Mouse (Mus musculus) stomach, adult 2 months (tissue): Measurements from ENCODE around the gene Gm9508. TPM values are rescaled to one million over a fixed set of nuclear protein-coding genes. Genes with fewer than 3 reads are reported as not detected.

Source experiments
- polyA plus RNA-seq: library from polyadenylated mRNA; depleted of rRNA; stranded (reverse); fragments of >200 nt; gene quantifications from 2 replicates; pipeline ENCODE4 v1.2.3, GENCODE M21; 2012; rRNA removed

Gm9508 gene
- not detected in 2 replicates for polyA plus RNA-seq

GRCm38 (mm10) chr10:77697133-77697532 is at the start of gene Gm9508:
TSS of gene Gm9508 (minus strand) at chr10:77697233.

DNA sequence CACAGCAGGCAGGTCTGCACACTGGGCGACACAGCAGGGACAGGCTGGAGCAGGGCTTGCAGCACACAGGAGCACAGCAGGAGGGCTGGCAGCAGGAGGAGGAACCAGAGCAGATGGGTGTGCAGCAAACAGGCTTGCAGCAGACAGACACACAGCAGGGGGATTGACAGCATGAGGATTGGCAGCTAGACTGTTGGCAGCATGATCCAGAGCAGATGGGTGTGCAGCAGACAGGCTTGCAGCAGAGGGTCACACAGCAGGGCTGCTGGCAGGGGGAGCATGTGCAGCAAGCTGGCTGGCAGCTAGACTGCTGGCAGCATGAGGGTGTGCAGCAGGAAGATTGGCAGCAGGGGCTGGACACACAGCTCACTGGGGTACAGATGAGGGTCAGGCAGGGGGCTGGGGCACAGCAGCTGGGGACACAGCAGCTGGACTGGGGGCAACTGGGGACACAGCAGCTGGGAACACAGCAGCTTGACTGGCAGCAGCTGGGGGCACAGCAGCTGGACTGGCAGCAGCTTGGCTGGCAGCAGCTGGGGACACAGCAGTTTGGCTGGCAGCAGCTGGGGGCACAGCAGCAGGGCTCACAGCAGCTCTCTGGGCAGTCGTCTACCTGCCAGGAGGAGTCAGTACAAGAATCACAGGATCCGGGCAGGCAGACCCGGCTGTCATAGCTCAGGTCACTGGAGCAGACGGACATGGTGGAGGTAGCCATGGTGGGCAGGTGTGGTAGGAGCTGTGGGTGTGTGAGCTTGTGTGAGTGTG is 45.1 kb upstream of the Gm9508 start, which contains the start of gene Gm18596:
TSS of gene Gm18596 (minus strand) at position 715 of the 765 bp plus-strand sequence.

DNA sequence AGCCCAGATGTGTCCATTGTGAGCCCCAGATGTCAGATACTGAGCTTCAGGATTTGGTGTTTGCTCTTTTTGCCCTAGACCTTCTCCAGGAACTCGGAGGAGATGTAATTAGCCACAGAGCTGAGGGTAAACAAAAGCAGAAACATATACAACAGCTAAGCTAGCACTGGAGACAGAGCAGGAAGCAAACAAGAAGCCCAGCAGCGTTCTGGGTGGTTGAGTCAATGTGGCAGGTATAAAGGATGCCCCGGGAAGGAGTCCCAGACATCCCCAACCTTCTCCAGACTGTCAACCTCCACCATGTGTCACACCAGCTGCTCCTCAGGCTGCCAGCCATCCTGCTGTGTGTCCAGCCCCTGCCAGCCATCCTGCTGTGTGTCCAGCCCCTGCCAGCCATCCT is 29.2 kb upstream of the Gm9508 start, which contains the start of gene Gm10100:
TSS of gene Gm10100 (plus strand) at position 301 of the 400 bp plus-strand sequence.

DNA sequence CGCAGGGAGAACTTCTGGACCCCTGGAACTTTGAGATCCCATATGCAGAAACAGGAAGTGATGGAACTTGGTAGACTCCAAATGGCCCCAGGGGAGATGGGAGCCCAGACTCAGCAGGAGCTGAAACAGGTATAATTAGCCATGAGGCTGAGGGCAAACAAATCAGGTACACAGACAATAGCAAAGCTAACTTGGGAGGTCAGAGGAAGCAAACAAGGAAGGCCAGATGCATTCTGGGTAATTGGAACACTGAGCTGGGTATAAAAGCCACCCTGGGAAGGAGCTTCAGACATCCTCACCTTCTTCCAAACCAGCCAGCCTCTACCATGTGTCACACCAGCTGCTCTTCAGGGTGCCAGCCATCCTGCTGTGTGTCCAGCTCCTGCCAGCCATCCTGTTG is 23.3 kb upstream of the Gm9508 start, which contains the start of gene Krtap12-1:
TSS of gene Krtap12-1 (plus strand) at position 301 of the 400 bp plus-strand sequence.

DNA sequence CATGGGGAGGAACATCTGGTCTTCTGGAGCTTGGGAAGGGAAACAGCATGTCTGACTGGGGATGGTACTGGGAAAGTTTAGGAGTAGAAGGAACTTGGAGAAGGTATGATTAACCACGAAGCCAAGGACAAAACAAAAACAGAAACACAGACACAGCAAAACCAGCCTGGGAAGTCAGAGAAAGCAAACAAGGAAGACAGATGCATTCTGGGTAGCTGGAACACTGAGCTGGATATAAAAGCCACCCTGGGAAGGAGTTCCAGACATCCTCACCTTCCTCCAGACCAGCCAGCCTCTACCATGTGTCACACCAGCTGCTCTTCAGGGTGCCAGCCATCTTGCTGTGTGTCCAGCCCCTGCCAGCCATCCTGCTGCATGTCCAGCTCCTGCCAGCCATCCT is 18.5 kb upstream of the Gm9508 start, which contains the start of gene Gm10142:
TSS of gene Gm10142 (plus strand) at position 301 of the 400 bp plus-strand sequence.

DNA sequence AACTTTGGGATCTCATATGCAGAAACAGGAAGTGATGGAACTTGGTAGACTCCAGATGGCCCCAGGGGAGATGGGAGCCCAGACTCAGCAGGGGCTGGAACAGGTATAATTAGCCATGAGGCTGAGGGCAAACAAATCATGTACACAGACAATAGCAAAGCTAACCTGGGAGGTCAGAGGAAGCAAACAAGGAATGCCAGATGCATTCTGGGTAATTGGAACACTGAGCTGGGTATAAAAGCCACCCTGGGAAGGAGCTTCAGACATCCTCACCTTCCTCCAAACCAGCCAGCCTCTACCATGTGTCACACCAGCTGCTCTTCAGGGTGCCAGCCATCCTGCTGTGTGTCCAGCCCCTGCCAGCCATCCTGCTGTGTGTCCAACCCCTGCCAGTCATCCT is 14.1 kb upstream of the Gm9508 start, which contains the start of gene Gm10024:
TSS of gene Gm10024 (plus strand) at position 301 of the 400 bp plus-strand sequence.

GRCm38 (mm10) chr10:77706326-77706725 is 9.3 kb upstream of the Gm9508 start, which contains the start of gene Gm10272:
TSS of gene Gm10272 (plus strand) at chr10:77706626.

DNA sequence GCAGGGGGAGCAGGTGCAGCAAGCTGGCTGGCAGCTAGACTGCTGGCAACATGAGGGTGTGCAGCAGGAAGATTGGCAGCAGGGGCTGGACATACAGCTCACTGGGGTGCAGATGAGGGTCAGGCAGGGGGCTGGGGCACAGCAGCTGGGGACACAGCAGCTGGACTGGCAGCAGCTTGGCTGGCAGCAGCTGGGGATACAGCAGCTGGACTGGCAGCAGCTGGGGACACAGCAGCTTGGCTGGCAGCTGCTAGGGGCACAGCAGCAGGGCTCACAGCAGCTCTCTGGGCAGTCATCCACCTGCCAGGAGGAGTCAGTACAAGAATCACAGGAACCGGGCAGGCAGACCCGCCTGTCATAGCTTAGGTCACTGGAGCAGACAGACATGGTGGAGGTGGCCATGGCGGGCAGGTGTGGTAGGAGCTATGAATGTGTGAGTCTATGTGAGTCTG is 6.7 kb downstream of the Gm9508 start, which contains the start of gene Gm19402:
TSS of gene Gm19402 (minus strand) at position 402 of the 452 bp plus-strand sequence.

DNA sequence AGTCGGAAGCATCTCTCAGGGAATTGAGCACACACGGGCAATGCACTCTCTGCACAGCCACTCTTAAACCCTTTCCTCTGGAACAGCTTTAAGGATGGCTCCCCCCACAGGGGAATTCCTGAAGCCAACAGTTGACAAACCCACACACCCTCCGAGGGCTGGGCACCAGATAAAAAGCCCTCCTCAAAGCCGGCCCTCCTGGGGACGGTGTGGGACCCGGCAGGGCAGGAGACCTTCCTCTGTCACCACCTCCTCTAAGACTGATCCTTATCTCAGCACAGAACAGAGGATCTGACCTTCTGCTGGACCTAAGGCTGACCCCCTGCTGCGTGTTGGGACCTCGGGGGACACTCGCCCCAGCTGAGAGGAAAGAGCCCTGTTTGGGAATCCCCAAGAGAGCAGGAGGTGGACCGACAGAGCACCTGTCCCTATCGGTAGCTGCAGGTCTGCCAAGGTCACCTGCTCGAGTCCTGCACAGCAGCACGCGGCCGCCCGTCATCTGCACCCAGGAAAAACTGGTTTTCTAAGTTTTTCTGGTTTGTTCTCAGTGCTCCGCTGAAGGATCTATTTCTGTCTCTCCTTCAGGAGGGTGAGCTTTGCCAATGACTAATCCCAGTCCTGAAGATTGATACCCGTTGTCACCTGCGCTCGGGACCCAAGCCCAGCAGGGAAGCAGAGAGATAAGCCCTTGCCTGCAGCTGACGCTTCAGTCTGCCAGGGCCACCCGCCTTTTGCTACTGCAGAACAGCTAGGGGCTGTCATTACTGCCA is 11.0 kb downstream of the Gm9508 start, which contains the start of gene Tspear:
TSS of gene Tspear (plus strand) at position 675 of the 770 bp plus-strand sequence.

Other genes with a start within 250 kb of the Gm9508 start
- gene Fam207a, start 181.4 kb downstream of the Gm9508 start, polyA plus RNA-seq, result 19.4 and 23.1 TPM in 2 replicates
- 2.7 and 4.4 TPM in 2 replicates for gene Itgb2, start 167.0 kb downstream of the Gm9508 start, polyA plus RNA-seq
- gene Pttg1ip, start 115.5 kb downstream of the Gm9508 start, polyA plus RNA-seq, result 171 and 193 TPM in 2 replicates
- gene Sumo3, start 91.1 kb downstream of the Gm9508 start, polyA plus RNA-seq, result 60.3 and 68.3 TPM in 2 replicates
- not detected in 2 replicates for gene Gm49325, start 91.0 kb downstream of the Gm9508 start, polyA plus RNA-seq
- 21.8 and 23.2 TPM in 2 replicates for gene Ube2g2, start 75.0 kb downstream of the Gm9508 start, polyA plus RNA-seq
- 0.29 and 0.96 TPM in 2 replicates for gene Tspear, start 10.7 kb downstream of the Gm9508 start, polyA plus RNA-seq
- gene Gm19402, start 6.5 kb downstream of the Gm9508 start, polyA plus RNA-seq, result not detected in 2 replicates
- not detected in 2 replicates for gene Gm10272, start 9.4 kb upstream of the Gm9508 start, polyA plus RNA-seq
- gene Gm10024, start 14.2 kb upstream of the Gm9508 start, polyA plus RNA-seq, result not detected in 2 replicates
- gene Gm10142, start 18.6 kb upstream of the Gm9508 start, polyA plus RNA-seq, result 1.8 TPM in 1 of 2 replicates, not detected in the other
- gene Krtap12-1, start 23.4 kb upstream of the Gm9508 start, polyA plus RNA-seq, result 0.25 and 0.38 TPM in 2 replicates
- not detected in 2 replicates for gene Gm10100, start 29.3 kb upstream of the Gm9508 start, polyA plus RNA-seq
- gene Gm18596, start 45.4 kb upstream of the Gm9508 start, polyA plus RNA-seq, result not detected in 2 replicates
- not detected in 2 replicates for gene Gm9736, start 54.1 kb upstream of the Gm9508 start, polyA plus RNA-seq
- not detected in 2 replicates for gene Gm3233, start 62.4 kb upstream of the Gm9508 start, polyA plus RNA-seq
- not detected in 2 replicates for gene Gm3238, start 74.1 kb upstream of the Gm9508 start, polyA plus RNA-seq
- not detected in 2 replicates for gene Gm7138, start 79.7 kb upstream of the Gm9508 start, polyA plus RNA-seq
- not detected in 2 replicates for gene Gm3250, start 85.3 kb upstream of the Gm9508 start, polyA plus RNA-seq
- gene Gm7137, start 91.0 kb upstream of the Gm9508 start, polyA plus RNA-seq, result not detected in 2 replicates
- not detected in 2 replicates for gene Gm9639, start 97.8 kb upstream of the Gm9508 start, polyA plus RNA-seq
- not detected in 2 replicates for gene Gm19668, start 101.9 kb upstream of the Gm9508 start, polyA plus RNA-seq
- not detected in 2 replicates for gene Gm9507, start 114.6 kb upstream of the Gm9508 start, polyA plus RNA-seq
- gene Gm2696, start 117.4 kb upstream of the Gm9508 start, polyA plus RNA-seq, result not detected in 2 replicates
- not detected in 2 replicates for gene Krtap10-4, start 129.9 kb upstream of the Gm9508 start, polyA plus RNA-seq
- gene Krtap10-10, start 138.7 kb upstream of the Gm9508 start, polyA plus RNA-seq, result not detected in 2 replicates
- gene Gm36176, start 149.6 kb upstream of the Gm9508 start, polyA plus RNA-seq, result not detected in 2 replicates
- gene Gm10318, start 155.6 kb upstream of the Gm9508 start, polyA plus RNA-seq, result not detected in 2 replicates
- not detected in 2 replicates for gene Gm3285, start 164.7 kb upstream of the Gm9508 start, polyA plus RNA-seq
- gene Lrrc3, start 205.3 kb upstream of the Gm9508 start, polyA plus RNA-seq, result 4.4 and 4.7 TPM in 2 replicates